Mouse (Mus musculus): ENCODE data around the gene Cntnap5c. TPM values are rescaled to one million over a fixed set of nuclear protein-coding genes. Genes with fewer than 3 reads are reported as not detected.

Cntnap5c gene
- total and polyA plus RNA-seq, 3 experiments: not detected

DNA sequence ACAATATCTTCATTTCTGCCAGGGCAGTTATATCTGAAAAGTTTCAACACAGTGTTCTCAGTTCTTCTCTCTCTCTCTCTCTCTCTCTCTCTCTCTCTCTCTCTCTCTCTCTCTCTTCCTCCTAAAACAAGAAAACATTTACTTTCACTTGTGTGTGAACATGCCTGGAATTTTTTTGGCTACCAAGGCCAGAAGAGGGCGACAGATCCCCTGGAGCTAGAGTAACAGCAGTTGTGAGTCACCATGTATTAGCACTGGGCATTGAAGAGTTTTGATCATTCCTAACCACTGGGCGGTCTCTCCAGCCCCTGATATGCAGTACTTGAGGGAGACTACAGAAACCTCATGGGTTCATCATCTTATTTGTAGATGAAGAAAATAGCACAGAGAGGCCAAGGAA is 219.1 kb downstream of the Cntnap5c start:
- peak; percentile 46 for TF ChIP-seq RAD21 (IDR thresholded peaks at IDR 0.05; ENCODE audit: low read depth, low read length)
- TF ChIP-seq CTCF (conservative IDR thresholded peaks at IDR 0.05 in 1 of 2, IDR thresholded peaks at IDR 0.05 in 1 of 2; ENCODE audit: low read depth in 2 of 2, low read length in 2 of 2): peak in 1 of 2 experiments; percentile 53; a peak in 2 of 4 replicates
- TF ChIP-seq ZC3H11A (IDR thresholded peaks at IDR 0.05; ENCODE audit: low read depth, low read length): no peak
- no peak for TF ChIP-seq ZMIZ1 (IDR thresholded peaks at IDR 0.05; ENCODE audit: low read depth, low read length)
- TF ChIP-seq SMC3 (IDR thresholded peaks at IDR 0.05; ENCODE audit: low read depth, low read length): peak; percentile 38
- TF ChIP-seq E2F4 (IDR thresholded peaks at IDR 0.05; ENCODE audit: insufficient replicate concordance, low read depth, low read length): no peak
- TF ChIP-seq ZNF384 (IDR thresholded peaks at IDR 0.05; ENCODE audit: low read depth, low read length): no peak
- TF ChIP-seq USF2 (conservative IDR thresholded peaks at IDR 0.05; ENCODE audit: low read depth, low read length): no peak
- TF ChIP-seq GABPA (IDR thresholded peaks at IDR 0.05; ENCODE audit: insufficient replicate concordance, low read depth, low read length): no peak
- no peak for TF ChIP-seq BHLHE40 (IDR thresholded peaks at IDR 0.05; ENCODE audit: low read depth, low read length)
- no peak for TF ChIP-seq MAX (IDR thresholded peaks at IDR 0.05; ENCODE audit: low read length)
- peak; percentile 48 for DNase-seq (ENCODE audit: extremely low read depth)
- no peak overlapping the region for H3K4me2 ChIP-seq (ENCODE audit: insufficient read depth, low read depth, poor library complexity, severe bottlenecking)
- H3K27ac ChIP-seq (ENCODE audit: insufficient read depth, low read depth): no peak overlapping the region
- no peak overlapping the region for H3K4me3 ChIP-seq (replicated peaks in 1 of 3; ENCODE audit: low read depth in 2 of 3, low read length in 2 of 3, poor library complexity in 1 of 3)
- H3K27me3 ChIP-seq (replicated peaks): no peaks in the 10 kb centered on the region
- H3K36me3 ChIP-seq (replicated peaks in 1 of 2; ENCODE audit: control insufficient read depth in 1 of 2, insufficient read depth in 1 of 2, low read length in 1 of 2): no peaks in the 10 kb centered on the region
- no peaks in the 10 kb centered on the region for H3K79me2 ChIP-seq (replicated peaks; ENCODE audit: control insufficient read depth, extremely low read depth, insufficient read depth, poor library complexity, severe bottlenecking)
- H3K9ac ChIP-seq (ENCODE audit: insufficient read depth, low read depth): no peak overlapping the region
- dilution Hi-C loops (cut with MboI; ENCODE audit: extremely low pct_ligation_motif_present, extremely low pct_unique_long_range_greater_than_20kb, low sequenced_read_pairs): no loop called here
- in situ Hi-C loops (cut with MboI; ENCODE audit: low pct_ligation_motif_present, low pct_unique_long_range_greater_than_20kb, low sequenced_read_pairs): no loop called here
- H3K4me1 ChIP-seq (ENCODE audit: control insufficient read depth in 1 of 2, insufficient read depth in 2 of 2): no peaks in the 10 kb centered on the region
- H3K9me3 ChIP-seq (replicated peaks; ENCODE audit: low read length): no peaks in the 10 kb centered on the region

DNA sequence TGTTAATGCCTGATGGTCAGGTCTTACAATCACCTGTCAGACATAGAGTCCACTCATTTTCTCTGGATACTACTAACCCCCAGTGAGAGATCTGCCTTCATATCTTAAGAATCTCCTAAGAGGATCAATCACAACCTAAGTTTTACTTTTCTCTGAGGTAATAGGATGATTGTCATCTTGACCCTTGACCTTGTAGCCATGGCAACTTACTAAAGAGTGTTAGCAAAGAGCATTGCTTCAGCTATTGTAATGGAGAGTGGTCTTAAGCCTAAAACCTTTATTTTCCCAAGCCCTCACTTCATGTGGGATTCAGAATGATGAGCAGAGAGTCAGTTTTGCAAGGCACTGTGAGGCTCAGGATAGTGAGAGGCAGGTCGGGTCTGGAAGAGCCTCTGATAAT is 227.1 kb downstream of the Cntnap5c start:
- in situ Hi-C loops (cut with MboI; ENCODE audit: low pct_ligation_motif_present, low pct_unique_long_range_greater_than_20kb, low sequenced_read_pairs) (no loop called here), dilution Hi-C loops (cut with MboI; ENCODE audit: extremely low pct_ligation_motif_present, extremely low pct_unique_long_range_greater_than_20kb, low sequenced_read_pairs) (no loop called here)
- no peak overlapping the region for H3K4me2 ChIP-seq (ENCODE audit: insufficient read depth, low read depth, poor library complexity, severe bottlenecking)
- no peaks in the 10 kb centered on the region for H3K27me3 ChIP-seq (replicated peaks)
- H3K4me1 ChIP-seq (ENCODE audit: control insufficient read depth in 1 of 2, insufficient read depth in 2 of 2): no peaks in the 10 kb centered on the region
- no peak overlapping the region for H3K9ac ChIP-seq (ENCODE audit: insufficient read depth, low read depth)
- H3K27ac ChIP-seq (ENCODE audit: insufficient read depth, low read depth): no peak overlapping the region
- no peaks in the 10 kb centered on the region for H3K9me3 ChIP-seq (replicated peaks; ENCODE audit: low read length)
- no peaks in the 10 kb centered on the region for H3K36me3 ChIP-seq (replicated peaks in 1 of 2; ENCODE audit: control insufficient read depth in 1 of 2, insufficient read depth in 1 of 2, low read length in 1 of 2)
- TF ChIP-seq TBP (conservative IDR thresholded peaks at IDR 0.05; ENCODE audit: low read depth, low read length) (no peak), SMC3 (IDR thresholded peaks at IDR 0.05; ENCODE audit: low read depth, low read length) (no peak), E2F4 (IDR thresholded peaks at IDR 0.05; ENCODE audit: insufficient replicate concordance, low read depth, low read length) (no peak), BHLHE40 (IDR thresholded peaks at IDR 0.05; ENCODE audit: low read depth, low read length) (no peak), ELF1 (IDR thresholded peaks at IDR 0.05; ENCODE audit: low read depth, low read length) (no peak), POLR2A (IDR thresholded peaks at IDR 0.05; ENCODE audit: low read depth, low read length) (no peak)
- no peaks in the 10 kb centered on the region for H3K79me2 ChIP-seq (replicated peaks; ENCODE audit: control insufficient read depth, extremely low read depth, insufficient read depth, poor library complexity, severe bottlenecking)
- H3K4me3 ChIP-seq (replicated peaks in 1 of 3; ENCODE audit: low read depth in 2 of 3, low read length in 2 of 3, poor library complexity in 1 of 3): no peak overlapping the region
- DNase-seq (ENCODE audit: extremely low read depth): no peak

DNA sequence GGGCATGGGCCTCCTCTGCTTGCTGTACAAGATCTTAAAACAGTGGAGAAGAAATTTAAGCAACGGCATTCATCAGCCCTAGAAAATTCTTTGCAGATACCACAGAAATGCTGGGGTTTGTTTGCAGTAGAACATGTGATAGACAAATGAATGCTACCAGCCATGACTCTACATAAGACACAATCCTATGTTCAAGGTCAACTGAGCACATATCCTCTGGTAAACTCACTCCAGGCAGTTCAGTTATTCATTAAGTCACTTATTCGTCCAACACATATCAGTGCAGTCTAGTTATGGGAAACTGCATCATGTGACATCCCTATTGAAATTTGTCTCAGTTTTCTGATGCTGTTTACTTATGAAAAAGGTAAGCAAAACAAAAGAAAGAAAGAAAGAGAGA is 229.7 kb downstream of the Cntnap5c start:
- no peaks in the 10 kb centered on the region for H3K27me3 ChIP-seq (replicated peaks)
- no peaks in the 10 kb centered on the region for H3K79me2 ChIP-seq (replicated peaks; ENCODE audit: control insufficient read depth, extremely low read depth, insufficient read depth, poor library complexity, severe bottlenecking)
- no peaks in the 10 kb centered on the region for H3K9me3 ChIP-seq (replicated peaks; ENCODE audit: low read length)
- no peak overlapping the region for H3K27ac ChIP-seq (ENCODE audit: insufficient read depth, low read depth)
- no peak for TF ChIP-seq EP300 (IDR thresholded peaks at IDR 0.05; ENCODE audit: low read length)
- no peak for TF ChIP-seq ZNF384 (IDR thresholded peaks at IDR 0.05; ENCODE audit: low read depth, low read length)
- TF ChIP-seq MAFK (IDR thresholded peaks at IDR 0.05; ENCODE audit: insufficient replicate concordance, low read length): no peak
- no peak for TF ChIP-seq MYC (IDR thresholded peaks at IDR 0.05; ENCODE audit: low read depth, low read length)
- no peak for TF ChIP-seq USF2 (conservative IDR thresholded peaks at IDR 0.05; ENCODE audit: low read depth, low read length)
- TF ChIP-seq CHD1 (IDR thresholded peaks at IDR 0.05; ENCODE audit: low read depth, low read length): no peak
- TF ChIP-seq ETS1 (conservative IDR thresholded peaks at IDR 0.05; ENCODE audit: low read depth, low read length): no peak
- TF ChIP-seq GABPA (IDR thresholded peaks at IDR 0.05; ENCODE audit: insufficient replicate concordance, low read depth, low read length): no peak
- TF ChIP-seq POLR2A (IDR thresholded peaks at IDR 0.05; ENCODE audit: low read depth, low read length): no peak
- TF ChIP-seq MAX (IDR thresholded peaks at IDR 0.05; ENCODE audit: low read length): no peak
- no peak for TF ChIP-seq JUN (IDR thresholded peaks at IDR 0.05; ENCODE audit: insufficient read depth, low read depth, low read length)
- no peak for TF ChIP-seq CHD2 (IDR thresholded peaks at IDR 0.05; ENCODE audit: low read length)
- DNase-seq (ENCODE audit: extremely low read depth): no peak
- no peak overlapping the region for H3K4me2 ChIP-seq (ENCODE audit: insufficient read depth, low read depth, poor library complexity, severe bottlenecking)
- no peak overlapping the region for H3K4me3 ChIP-seq (replicated peaks in 1 of 3; ENCODE audit: low read depth in 2 of 3, low read length in 2 of 3, poor library complexity in 1 of 3)
- no peaks in the 10 kb centered on the region for H3K4me1 ChIP-seq (ENCODE audit: control insufficient read depth in 1 of 2, insufficient read depth in 2 of 2)
- no peaks in the 10 kb centered on the region for H3K36me3 ChIP-seq (replicated peaks in 1 of 2; ENCODE audit: control insufficient read depth in 1 of 2, insufficient read depth in 1 of 2, low read length in 1 of 2)
- no peak overlapping the region for H3K9ac ChIP-seq (ENCODE audit: insufficient read depth, low read depth)
- in situ Hi-C loops (cut with MboI; ENCODE audit: low pct_ligation_motif_present, low pct_unique_long_range_greater_than_20kb, low sequenced_read_pairs): no loop called here
- dilution Hi-C loops (cut with MboI; ENCODE audit: extremely low pct_ligation_motif_present, extremely low pct_unique_long_range_greater_than_20kb, low sequenced_read_pairs): no loop called here

Data from CH12.LX (cell line).